Mouse (Mus musculus) gastrocnemius, postnatal 14 days (tissue): Measurements from ENCODE around the gene Gm42742. TPM values are rescaled to one million over a fixed set of nuclear protein-coding genes. Genes with fewer than 3 reads are reported as not detected.
A peak's percentile ranks its signal among the peaks of the same experiment; 100 is the strongest.

Source experiments
- DNase-seq: peaks from one replicate; pipeline ENCODE4 v3.0.0; 2021; ENCODE audit warnings: mixed read lengths
- intact Hi-C: fragments of 180-260 bp; cut with DNase I; formaldehyde crosslinking; loops from one replicate; pipeline ENCODE4 v1.15.1; 2025; ENCODE audit warnings: low total_unique reads
- long read RNA-seq, 2 experiments: library from polyadenylated mRNA; stranded (forward); transcript quantifications; one replicate each; pipeline ENCODE4 v2.0.0; 2021
- total RNA-seq, 2 experiments: library from RNA; stranded (reverse); gene quantifications; 2 replicates each; pipeline ENCODE4 v1.2.3; 2021

The Gm42742 gene
- total RNA-seq: 10 to 100 TPM; 11.1 to 11.6 TPM
- long read RNA-seq, experiment 1: 0 reads
- long read RNA-seq, experiment 2, partial matches to known transcripts: 2 of 2 reads
- long read RNA-seq, experiment 2, other reads (novel, unspliced or antisense): 0 of 2 reads

- DNase-seq: peak; percentile 64
- intact Hi-C loops: no loop called here
These were observed at the start of gene Gm42742, which contains the start of gene Prrt2 for GRCm38 (mm10) chr7:127020901-127021562. Gene Gm42742 (minus strand): TSS chr7:127021097. Gene Prrt2 (minus strand): TSS chr7:127021211.

GRCm38 (mm10) chr7:127066317-127066716 is 45.4 kb upstream of the Gm42742 start:
- intact Hi-C loops: no loop called here

GRCm38 (mm10) chr7:127065538-127065937 is 44.6 kb upstream of the Gm42742 start:
- DNase-seq: no peak
- intact Hi-C loops: no loop called here

More at GRCm38 (mm10) chr7:127066317-127066716, 45.4 kb upstream of the Gm42742 start:
- no peak for DNase-seq

- intact Hi-C loops: no loop called here
- no peak for DNase-seq
These were observed 34.2 kb upstream of the Gm42742 start for GRCm38 (mm10) chr7:127055026-127055585.

GRCm38 (mm10) chr7:127041851-127042672 is 21.2 kb upstream of the Gm42742 start, which contains the start of gene Kif22:
Gene Kif22 (minus strand): TSS chr7:127042471.
- intact Hi-C loops: no loop called here

GRCm38 (mm10) chr7:127031244-127031643 is 10.3 kb upstream of the Gm42742 start:
- intact Hi-C loops: no loop called here
- DNase-seq: no peak

More at GRCm38 (mm10) chr7:127041851-127042672, 21.2 kb upstream of the Gm42742 start, which contains the start of gene Kif22:
- peak; percentile 88 for DNase-seq

- intact Hi-C loops: no loop called here
- no peak for DNase-seq
These were observed 9.3 kb upstream of the Gm42742 start for GRCm38 (mm10) chr7:127030172-127030571.

- DNase-seq: no peak
- intact Hi-C loops: no loop called here
These were observed 7.0 kb upstream of the Gm42742 start for GRCm38 (mm10) chr7:127027885-127028284.

- DNase-seq: peak; percentile 100
- intact Hi-C loops: no loop called here
These were observed 6.3 kb upstream of the Gm42742 start, which contains the start of gene Maz for GRCm38 (mm10) chr7:127026984-127027726. Gene Maz (minus strand): TSS chr7:127027037.

- no peak for DNase-seq
- intact Hi-C loops: no loop called here
These were observed 5.7 kb upstream of the Gm42742 start for GRCm38 (mm10) chr7:127026616-127026983.

GRCm38 (mm10) chr7:127026161-127026600 is 5.3 kb upstream of the Gm42742 start:
- peak; percentile 68 for DNase-seq
- intact Hi-C loops: no loop called here

GRCm38 (mm10) chr7:127025556-127026160 is 4.8 kb upstream of the Gm42742 start:
- peak; percentile 54 for DNase-seq
- intact Hi-C loops: no loop called here

- DNase-seq: peak; percentile 72
- intact Hi-C loops: no loop called here
These were observed 4.1 kb upstream of the Gm42742 start for GRCm38 (mm10) chr7:127024755-127025555.

- intact Hi-C loops: no loop called here
- no peak for DNase-seq
These were observed 3.2 kb upstream of the Gm42742 start for GRCm38 (mm10) chr7:127023896-127024690.

GRCm38 (mm10) chr7:127023272-127023691 is 2.4 kb upstream of the Gm42742 start:
- no peak for DNase-seq
- intact Hi-C loops: no loop called here

- DNase-seq: no peak
- intact Hi-C loops: no loop called here
These were observed 1.8 kb upstream of the Gm42742 start for GRCm38 (mm10) chr7:127022528-127023271.
